Mouse (Mus musculus) ES-E14 (cell line): Measurements from ENCODE around the gene Adgrv1.

Experiments
- CHD2 ChIP-seq: IDR thresholded peaks from 2 replicates; pipeline ENCODE4 v1.6.1; 2014; ENCODE audit warnings: mild to moderate bottlenecking, low read depth, low read length, inconsistent platforms
- HCFC1 ChIP-seq: IDR thresholded peaks from 2 replicates; pipeline ENCODE4 v1.6.1; 2012; ENCODE audit warnings: low read length, inconsistent platforms, borderline replicate concordance; ENCODE audit not compliant: insufficient read depth
- ZC3H11A ChIP-seq: IDR thresholded peaks from 2 replicates; pipeline ENCODE4 v1.6.1; 2012; ENCODE audit warnings: low read depth, mild to moderate bottlenecking, inconsistent platforms, low read length, borderline replicate concordance
- ZNF384 ChIP-seq: IDR thresholded peaks from 2 replicates; pipeline ENCODE4 v1.6.1; 2012; ENCODE audit warnings: low read depth, low read length, inconsistent platforms

- TF ChIP-seq CHD2, result no peak
- TF ChIP-seq ZNF384, result no peak
- no peak for TF ChIP-seq ZC3H11A
- no peak for TF ChIP-seq HCFC1
These were observed 522.5 kb downstream of the Adgrv1 start for GRCm38 (mm10) chr13:81110479-81110878.
